Mouse (Mus musculus) liver, embryonic 14.5 days (tissue): ENCODE measurements around the gene Hes1.

ENCODE experiments used
- CTCF ChIP-seq: IDR thresholded peaks from 2 replicates; pipeline ENCODE4 v1.5.1; 2016; ENCODE audit warnings: antibody characterized with exemption, low read depth, control low read depth
- EP300 ChIP-seq: IDR thresholded peaks from 2 replicates; pipeline ENCODE4 v1.6.1; 2016; ENCODE audit warnings: antibody characterized with exemption, low read depth

DNA sequence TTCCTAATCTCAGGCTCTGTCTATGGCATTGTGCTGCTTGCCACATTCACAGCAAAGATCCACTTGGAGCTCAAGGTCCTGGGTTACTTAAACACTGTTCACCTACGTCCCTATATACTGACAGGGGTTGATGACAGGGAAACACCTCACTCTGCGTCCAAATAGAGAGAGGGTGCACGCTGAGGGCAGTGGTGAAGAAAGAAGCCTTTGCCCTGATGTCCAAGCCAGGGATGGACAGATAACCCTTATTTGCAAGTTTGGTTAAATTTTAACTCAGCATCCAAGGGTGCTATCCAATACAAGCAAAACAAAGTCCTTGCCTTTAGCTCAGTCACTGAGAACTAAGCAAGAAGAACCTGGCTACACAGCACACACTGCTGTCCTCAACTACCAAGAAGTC is 28.1 kb upstream of the Hes1 start:
- TF ChIP-seq CTCF = no peak
- no peak for TF ChIP-seq EP300
